Mouse (Mus musculus): ENCODE results near the gene Fgfr3. TPM values are rescaled to one million over a fixed set of nuclear protein-coding genes. Genes with fewer than 3 reads are reported as not detected.

Gene Fgfr3
- polyA plus RNA-seq, 1 experiment, result 35.2 TPM

DNA sequence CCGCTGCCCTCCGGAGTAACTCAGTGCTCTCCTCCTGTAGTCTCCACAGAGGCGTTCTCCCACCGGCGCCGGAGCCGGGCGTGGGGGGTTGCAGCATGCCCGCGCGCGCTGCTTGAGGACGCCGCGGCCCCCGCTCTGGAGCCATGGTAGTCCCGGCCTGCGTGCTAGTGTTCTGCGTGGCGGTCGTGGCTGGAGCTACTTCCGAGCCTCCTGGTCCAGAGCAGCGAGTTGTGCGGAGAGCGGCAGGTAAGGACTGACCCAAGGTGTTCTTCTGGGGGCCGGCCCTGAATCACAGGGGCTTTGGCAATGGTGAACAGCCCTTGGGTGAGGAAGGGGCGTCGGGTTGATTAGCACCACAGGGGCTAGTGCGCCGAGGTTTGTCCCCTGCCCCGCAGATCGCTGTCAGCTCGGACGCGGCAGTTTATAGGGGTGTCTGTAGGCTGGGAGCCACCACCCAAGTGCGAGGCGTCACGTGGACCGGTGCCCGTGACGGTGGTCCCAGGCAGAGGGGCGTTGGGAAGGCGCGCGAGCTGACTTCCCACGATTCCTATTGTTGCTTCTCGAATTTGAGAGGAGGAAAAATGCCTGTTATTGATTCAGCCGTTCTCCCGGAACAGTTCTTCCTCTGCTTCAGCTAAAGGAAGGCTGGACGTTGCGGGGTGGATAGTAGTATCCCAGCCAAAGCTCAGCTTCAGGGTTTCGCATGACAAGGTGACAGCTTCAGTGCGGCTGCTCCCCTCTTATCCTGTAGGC lies 968 bp downstream of the Fgfr3 start:
- TF ChIP-seq CTCF (IDR thresholded peaks at IDR 0.05; ENCODE audit: extremely low read depth, insufficient read length, insufficient replicate concordance, low read depth, low read length) (no peak), POLR2A (IDR thresholded peaks at IDR 0.05; ENCODE audit: low read depth, low read length) (no peak)
- Histone ChIP-seq H3K36me3 (ENCODE audit: control insufficient read depth, insufficient read depth, low read length) (no peaks in the 10 kb centered on the region), H3K27me3 (ENCODE audit: control insufficient read depth, insufficient read depth, low read length) (0 out of 2 replicates have a peak, but pooled peaks cover 3% of the 10 kb centered on the region), H3K27ac (ENCODE audit: insufficient read depth, low read depth, low read length) (no peak overlapping the region), H3K4me1 (ENCODE audit: control insufficient read depth, insufficient read depth, insufficient read length, low read length) (peaks cover 26% of the 10 kb centered on the region), H3K4me3 (ENCODE audit: low read depth, low read length) (peak overlapping the region; percentile 64)
- under 1% methylated on average over 53 of the region's 53 CpGs for WGBS

- WGBS, result under 1% methylated on average over 61 of the region's 61 CpGs
- peak overlapping the region; percentile 64 for H3K4me3 ChIP-seq (ENCODE audit: low read depth, low read length)
- peak overlapping the region; percentile 62 for H3K27ac ChIP-seq (ENCODE audit: insufficient read depth, low read depth, low read length)
- TF ChIP-seq CTCF (IDR thresholded peaks at IDR 0.05; ENCODE audit: extremely low read depth, insufficient read length, insufficient replicate concordance, low read depth, low read length), result no peak
- no peak for TF ChIP-seq POLR2A (IDR thresholded peaks at IDR 0.05; ENCODE audit: low read depth, low read length)
- 0 out of 2 replicates have a peak, but pooled peaks cover 3% of the 10 kb centered on the region for H3K27me3 ChIP-seq (ENCODE audit: control insufficient read depth, insufficient read depth, low read length)
- H3K4me1 ChIP-seq (ENCODE audit: control insufficient read depth, insufficient read depth, insufficient read length, low read length), result peaks cover 26% of the 10 kb centered on the region
- H3K36me3 ChIP-seq (ENCODE audit: control insufficient read depth, insufficient read depth, low read length), result no peaks in the 10 kb centered on the region
Measured at GRCm38 (mm10) chr5:33723019-33723640, 1.7 kb downstream of the Fgfr3 start.

- Histone ChIP-seq H3K4me3 (ENCODE audit: low read depth, low read length) (peak overlapping the region; percentile 64), H3K4me1 (ENCODE audit: control insufficient read depth, insufficient read depth, insufficient read length, low read length) (peaks cover 26% of the 10 kb centered on the region), H3K27ac (ENCODE audit: insufficient read depth, low read depth, low read length) (peak overlapping the region; percentile 62), H3K36me3 (ENCODE audit: control insufficient read depth, insufficient read depth, low read length) (no peaks in the 10 kb centered on the region), H3K27me3 (ENCODE audit: control insufficient read depth, insufficient read depth, low read length) (0 out of 2 replicates have a peak, but pooled peaks cover 3% of the 10 kb centered on the region)
- 14% methylated on average over 36 of the region's 36 CpGs for WGBS
- TF ChIP-seq POLR2A (IDR thresholded peaks at IDR 0.05; ENCODE audit: low read depth, low read length) (no peak), CTCF (IDR thresholded peaks at IDR 0.05; ENCODE audit: extremely low read depth, insufficient read length, insufficient replicate concordance, low read depth, low read length) (no peak)
Measured at GRCm38 (mm10) chr5:33723641-33724465, 2.4 kb downstream of the Fgfr3 start.

GRCm38 (mm10) chr5:33726081-33726647 lies 4.7 kb downstream of the Fgfr3 start:
- no peak for TF ChIP-seq CTCF (IDR thresholded peaks at IDR 0.05; ENCODE audit: extremely low read depth, insufficient read length, insufficient replicate concordance, low read depth, low read length)
- Histone ChIP-seq H3K27ac (ENCODE audit: insufficient read depth, low read depth, low read length) (no peak overlapping the region), H3K4me1 (ENCODE audit: control insufficient read depth, insufficient read depth, insufficient read length, low read length) (peaks cover 16% of the 10 kb centered on the region), H3K36me3 (ENCODE audit: control insufficient read depth, insufficient read depth, low read length) (peaks cover 7% of the 10 kb centered on the region; the same call in 1 of the 2 replicates), H3K4me3 (ENCODE audit: low read depth, low read length) (no peak overlapping the region), H3K27me3 (ENCODE audit: control insufficient read depth, insufficient read depth, low read length) (0 out of 2 replicates have a peak, but pooled peaks cover 3% of the 10 kb centered on the region)
- WGBS, result 94% methylated on average over 7 of the region's 7 CpGs

- Histone ChIP-seq H3K4me1 (ENCODE audit: control insufficient read depth, insufficient read depth, insufficient read length, low read length) (peaks cover 13% of the 10 kb centered on the region), H3K4me3 (ENCODE audit: low read depth, low read length) (no peak overlapping the region), H3K27me3 (ENCODE audit: control insufficient read depth, insufficient read depth, low read length) (no peaks in the 10 kb centered on the region), H3K36me3 (ENCODE audit: control insufficient read depth, insufficient read depth, low read length) (peaks cover 9% of the 10 kb centered on the region; the same call in 1 of the 2 replicates), H3K27ac (ENCODE audit: insufficient read depth, low read depth, low read length) (no peak overlapping the region)
- TF ChIP-seq POLR2A (IDR thresholded peaks at IDR 0.05; ENCODE audit: low read depth, low read length), result no peak
- no peak for TF ChIP-seq CTCF (IDR thresholded peaks at IDR 0.05; ENCODE audit: extremely low read depth, insufficient read length, insufficient replicate concordance, low read depth, low read length)
- WGBS, result 61% methylated on average over 1 of the region's 1 CpGs
Measured at GRCm38 (mm10) chr5:33726891-33727290, 5.4 kb downstream of the Fgfr3 start.

DNA sequence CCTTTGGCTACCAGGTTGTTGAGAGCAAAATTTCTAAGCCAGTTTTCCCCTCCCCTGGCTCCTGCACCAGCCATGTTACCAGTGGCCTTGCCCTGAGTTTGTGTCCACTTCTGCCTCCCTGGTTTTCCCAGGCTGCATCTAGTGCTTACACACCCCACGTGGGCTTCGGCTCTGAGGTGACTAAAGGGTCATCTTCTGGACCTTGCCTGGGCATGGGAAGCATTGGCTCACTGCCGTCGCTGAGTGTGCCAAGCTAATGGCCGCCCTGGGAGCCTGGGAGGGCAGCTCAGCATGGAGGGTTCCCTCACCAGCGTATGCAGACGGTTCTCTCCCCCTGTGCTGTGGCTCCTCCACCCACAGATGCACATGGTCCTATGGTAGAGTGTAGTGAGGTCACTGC lies 7.4 kb downstream of the Fgfr3 start:
- WGBS, result 88% methylated on average over 7 of the region's 7 CpGs
- no peak for TF ChIP-seq CTCF (IDR thresholded peaks at IDR 0.05; ENCODE audit: extremely low read depth, insufficient read length, insufficient replicate concordance, low read depth, low read length)
- TF ChIP-seq POLR2A (IDR thresholded peaks at IDR 0.05; ENCODE audit: low read depth, low read length), result no peak
- H3K27ac ChIP-seq (ENCODE audit: insufficient read depth, low read depth, low read length), result no peak overlapping the region
- H3K4me1 ChIP-seq (ENCODE audit: control insufficient read depth, insufficient read depth, insufficient read length, low read length), result peaks cover 6% of the 10 kb centered on the region
- H3K4me3 ChIP-seq (ENCODE audit: low read depth, low read length), result no peak overlapping the region
- H3K36me3 ChIP-seq (ENCODE audit: control insufficient read depth, insufficient read depth, low read length), result peaks cover 21% of the 10 kb centered on the region; the same call in 1 of the 2 replicates
- no peaks in the 10 kb centered on the region for H3K27me3 ChIP-seq (ENCODE audit: control insufficient read depth, insufficient read depth, low read length)
